Mouse (Mus musculus) lung, adult 2 months (tissue): ENCODE measurements around the gene Zbtb42.

Source experiments
- CTCF ChIP-seq: fragments of 200-500 bp; IDR thresholded peaks from 2 replicates; pipeline ENCODE4 v1.5.1; 2011; ENCODE audit warnings: mild to moderate bottlenecking, low read length, control low read depth; ENCODE audit not compliant: insufficient read depth
- POLR2A ChIP-seq: fragments of 200-500 bp; IDR thresholded peaks from 2 replicates; pipeline ENCODE4 v1.6.1; 2011; ENCODE audit warnings: low read depth, mild to moderate bottlenecking, control low read depth, low read length, borderline replicate concordance; ENCODE audit errors: extremely low read depth

DNA sequence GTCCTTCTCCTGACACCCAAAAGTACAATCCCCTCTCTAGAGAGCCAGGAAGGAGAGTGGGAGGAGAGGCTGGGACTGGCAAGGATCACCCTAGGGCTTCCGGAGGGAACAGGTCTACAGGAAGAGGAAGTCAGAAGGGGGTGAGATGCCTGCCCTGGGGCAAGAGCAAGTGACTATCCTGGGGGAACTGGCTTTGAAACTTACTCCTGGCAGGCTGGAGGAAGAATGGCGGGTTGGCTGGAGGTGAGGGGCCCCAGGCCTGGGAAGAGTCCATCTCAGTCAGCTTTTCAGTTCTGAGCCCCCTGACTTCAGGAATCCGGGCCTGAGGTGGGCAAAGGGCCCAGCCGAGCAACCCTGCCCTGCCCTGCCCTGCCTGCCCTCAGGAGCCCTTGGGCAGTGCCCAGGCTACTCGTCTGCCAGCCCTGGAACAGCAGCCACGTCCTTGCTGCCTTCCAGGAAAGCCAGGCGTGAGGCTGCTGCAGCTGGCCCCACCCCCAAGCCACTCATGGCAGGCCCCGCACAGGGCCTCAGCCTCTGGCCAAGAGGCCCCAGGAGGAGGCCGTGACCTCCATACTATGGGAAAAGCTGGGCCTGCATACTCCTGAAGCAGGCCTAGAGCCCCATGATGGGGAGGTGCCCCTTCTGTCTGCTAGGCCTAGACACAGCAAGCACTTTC is 7.8 kb upstream of the Zbtb42 start:
- TF ChIP-seq CTCF: no peak
- no peak for TF ChIP-seq POLR2A
